Mouse (Mus musculus) T-helper 1 cell (primary cell): Measurements from ENCODE around the gene Mrm3.
"Not testable (repeated sequence)": the region's sequence is repeated elsewhere in the genome, so short reads cannot be mapped to it uniquely, and the experiment has no call there.

Experiments used
- in situ Hi-C: fragments of 300-600 bp; cut with MboI, MseI; formaldehyde crosslinking; loops from one replicate; pipeline ENCODE4 v1.15.1; 2025; ENCODE audit warnings: high pct_unique_total_duplicates

The Mrm3 gene

DNA sequence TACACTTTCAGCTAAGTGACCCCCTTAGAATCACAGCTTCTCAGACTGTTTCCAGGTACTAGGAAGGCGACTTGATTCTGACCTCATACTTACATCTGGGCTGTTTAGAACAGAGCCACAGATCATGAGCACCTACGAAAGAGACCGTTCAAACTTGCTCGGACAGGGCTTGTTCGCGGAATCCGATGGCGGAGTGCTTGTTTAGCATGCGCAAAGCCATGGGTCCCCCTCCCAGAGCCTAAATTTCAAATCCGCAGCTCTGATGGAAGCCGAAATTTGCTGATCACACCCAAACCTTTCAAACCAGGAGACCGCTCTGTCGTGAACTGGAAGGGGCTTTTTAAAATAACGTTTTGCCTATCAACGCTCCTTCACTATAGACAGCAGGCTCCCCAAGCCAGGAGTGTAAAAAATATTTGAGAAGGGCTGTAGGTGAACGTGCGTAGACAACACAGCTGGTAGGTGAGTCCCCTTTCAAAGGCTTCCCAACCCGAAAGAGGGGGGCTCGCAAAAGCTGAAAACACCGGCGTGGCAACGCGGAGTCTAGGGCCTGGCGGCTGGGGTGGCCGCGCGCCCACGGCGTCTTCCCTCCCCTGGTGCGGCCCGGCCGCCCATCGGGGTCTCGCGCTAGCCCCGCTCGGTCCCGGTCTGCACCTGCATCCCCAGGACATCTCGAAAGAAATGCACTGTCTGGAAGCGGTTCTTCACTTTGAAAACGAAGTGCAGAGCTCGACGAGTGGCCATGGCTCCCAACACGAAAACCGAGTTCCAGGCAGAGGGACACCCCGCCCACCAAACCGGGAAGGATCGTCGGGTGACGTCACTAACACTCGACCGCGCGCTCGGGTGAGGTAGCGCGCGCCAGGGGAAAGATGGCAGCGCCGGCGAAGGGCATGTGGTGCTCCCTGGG lies at the start of gene Mrm3, which contains the start of gene Glod4:
Gene Mrm3 (plus strand): TSS at position 815 of the 910 bp plus-strand sequence.
Gene Glod4 (minus strand): TSS at position 825 of the 910 bp plus-strand sequence.
- in situ Hi-C loops = no loop called here

DNA sequence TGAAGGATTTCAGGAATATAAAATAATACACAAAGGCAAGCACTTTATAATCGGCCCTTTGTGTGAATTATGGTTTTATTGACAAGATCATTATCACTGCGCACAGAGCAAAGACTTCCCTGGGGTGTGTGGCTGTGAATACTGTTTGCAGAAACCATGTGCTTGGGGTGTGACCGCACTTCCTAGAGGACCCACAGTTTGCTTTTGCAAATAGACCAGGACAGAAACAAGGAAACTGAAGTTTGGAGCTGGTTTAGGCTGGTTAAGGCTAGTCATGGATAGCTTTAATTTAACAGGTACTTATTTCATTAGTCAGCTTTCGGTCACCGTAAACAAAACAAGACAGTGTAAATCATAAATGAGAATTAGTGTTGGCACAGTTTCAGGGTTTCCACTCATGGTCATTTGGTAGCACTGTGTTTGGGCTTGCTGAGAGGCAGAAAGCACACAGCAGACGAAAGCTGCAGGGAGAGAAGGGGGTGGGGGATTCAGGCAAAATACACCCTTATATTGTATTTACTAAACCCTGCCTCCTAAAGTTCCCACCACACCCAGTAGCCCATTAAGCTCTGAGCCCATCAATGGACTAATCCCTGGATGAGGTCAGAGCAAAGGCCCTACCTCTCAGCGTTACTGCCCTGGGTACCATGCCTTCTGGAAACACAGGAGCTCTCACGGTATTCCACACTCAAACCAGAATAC lies 47.1 kb upstream of the Mrm3 start:
- in situ Hi-C loops = no loop called here

GRCm38 (mm10) chr11:76196977-76197469 lies 46.5 kb upstream of the Mrm3 start:
- in situ Hi-C loops = no loop called here

DNA sequence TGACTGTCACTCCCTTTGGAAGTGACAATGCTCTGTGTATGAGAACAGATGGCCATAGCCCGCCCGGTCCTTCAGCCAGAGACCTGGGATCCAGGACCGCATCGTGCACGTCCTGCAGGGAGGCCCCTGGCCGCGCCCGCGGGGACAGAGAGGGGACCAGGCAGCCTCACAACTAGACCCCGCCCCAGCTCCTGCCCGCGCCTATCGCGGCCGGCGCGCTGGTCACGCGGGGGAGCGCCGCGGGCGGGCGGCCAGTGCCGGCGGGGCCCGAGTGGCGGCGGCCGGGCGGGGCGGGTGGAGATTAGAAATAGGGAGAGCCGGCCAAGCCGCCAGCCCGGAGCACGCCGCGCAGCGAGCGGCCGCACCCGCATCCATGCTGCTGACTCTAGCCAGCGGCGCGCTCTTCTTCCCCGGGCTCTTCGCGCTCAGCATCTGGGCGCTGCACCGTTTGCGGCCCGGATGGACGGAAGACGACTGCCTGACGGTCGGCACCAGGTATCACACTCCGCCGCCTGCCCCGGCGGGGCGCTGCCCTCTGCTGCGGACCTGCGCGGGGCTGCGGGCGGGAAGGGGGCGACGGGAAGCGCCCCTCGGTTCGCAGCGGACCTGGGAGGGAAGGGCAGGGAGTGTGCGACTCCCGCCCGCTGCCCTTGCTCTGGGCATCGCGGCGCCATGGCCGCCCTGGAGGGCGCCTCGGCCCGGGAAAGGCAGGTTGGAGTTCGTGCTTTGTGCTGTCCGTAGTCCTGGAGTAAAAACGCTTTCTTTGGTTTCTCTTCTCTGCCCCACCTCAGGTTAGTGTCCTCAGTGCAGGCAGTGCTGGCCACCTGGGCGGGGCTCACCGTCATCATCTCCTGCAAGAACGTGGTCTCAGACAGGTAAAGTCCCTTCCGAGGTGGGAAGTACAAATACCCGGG lies 41.5 kb upstream of the Mrm3 start:
- in situ Hi-C loops = no loop called here

DNA sequence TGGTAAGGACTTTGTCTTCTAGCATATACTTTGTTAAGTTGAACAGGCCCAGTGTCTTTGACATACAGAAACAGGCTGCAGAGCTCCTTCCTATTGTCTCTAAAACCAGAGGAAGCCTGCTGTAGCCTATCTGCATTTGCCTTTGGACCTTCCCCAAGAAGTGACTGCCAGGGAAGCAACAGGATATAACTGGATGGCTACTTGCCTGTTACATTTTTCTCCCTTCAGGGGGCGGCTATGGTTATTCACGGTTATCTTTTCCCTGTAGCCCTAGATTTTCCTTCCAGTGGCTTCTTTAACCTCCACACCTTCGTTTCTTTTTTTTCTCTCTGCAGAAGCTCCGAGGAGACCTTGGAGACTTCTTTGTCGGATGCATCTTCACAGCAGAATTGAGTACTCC lies 36.7 kb upstream of the Mrm3 start:
- in situ Hi-C loops = no loop called here

DNA sequence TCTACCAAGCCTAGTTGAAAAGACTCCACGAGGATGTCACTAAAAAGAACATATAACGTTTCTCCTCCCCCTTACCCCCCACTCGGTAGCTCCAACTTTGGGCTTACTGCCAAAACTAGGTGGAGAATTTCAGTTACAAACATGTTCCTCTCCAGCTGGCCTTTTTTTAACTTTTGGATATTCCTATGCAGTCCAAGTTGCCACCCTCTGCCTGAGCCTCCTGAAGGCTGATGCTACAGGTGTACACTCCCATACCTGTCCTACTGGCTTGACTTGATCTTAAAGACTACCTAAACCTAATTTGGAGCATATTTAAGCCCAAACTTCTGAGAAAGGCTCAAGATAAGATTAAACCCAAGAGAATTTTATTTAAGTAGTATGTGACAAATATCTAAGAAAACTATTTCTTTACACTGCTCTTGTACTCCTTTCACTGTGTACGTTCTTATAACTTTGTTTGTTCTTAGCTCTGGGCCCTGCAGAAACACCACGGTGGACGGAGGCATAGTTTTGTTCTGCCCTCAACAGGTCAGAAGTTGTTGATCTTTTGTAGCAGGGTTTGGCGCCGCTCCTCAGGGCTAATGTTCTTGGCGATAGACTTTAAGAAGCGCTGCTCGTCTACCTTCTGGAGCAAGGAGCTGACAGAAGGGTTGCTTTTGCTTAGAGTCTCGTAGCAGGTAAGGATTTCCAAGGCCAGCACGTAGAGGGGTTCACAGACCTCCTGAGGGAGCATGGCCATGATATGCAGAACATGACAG lies 33.1 kb upstream of the Mrm3 start:
- in situ Hi-C loops = no loop called here

- in situ Hi-C loops = not testable (repeated sequence)
Observed at GRCm38 (mm10) chr11:76211595-76211994, 31.9 kb upstream of the Mrm3 start.

DNA sequence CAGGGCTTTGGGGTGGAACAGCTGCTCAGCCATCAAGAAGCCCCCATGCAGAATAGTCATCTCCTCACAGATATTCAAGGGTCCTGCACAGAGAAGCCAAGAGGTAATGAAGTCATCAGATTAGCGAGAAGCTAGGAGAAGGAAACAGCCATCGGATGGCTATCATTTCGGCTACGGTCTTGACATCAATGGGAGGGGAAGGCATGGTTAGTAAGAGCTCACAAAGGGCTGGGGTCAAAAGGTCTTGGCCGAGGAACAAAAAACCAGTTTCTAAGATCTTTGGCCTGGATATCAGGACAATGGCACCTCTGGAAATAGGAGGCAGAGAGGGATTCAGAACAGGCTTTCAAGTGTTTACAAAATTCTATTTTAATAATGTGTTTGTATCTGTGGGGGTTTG lies 29.7 kb upstream of the Mrm3 start:
- in situ Hi-C loops = no loop called here

DNA sequence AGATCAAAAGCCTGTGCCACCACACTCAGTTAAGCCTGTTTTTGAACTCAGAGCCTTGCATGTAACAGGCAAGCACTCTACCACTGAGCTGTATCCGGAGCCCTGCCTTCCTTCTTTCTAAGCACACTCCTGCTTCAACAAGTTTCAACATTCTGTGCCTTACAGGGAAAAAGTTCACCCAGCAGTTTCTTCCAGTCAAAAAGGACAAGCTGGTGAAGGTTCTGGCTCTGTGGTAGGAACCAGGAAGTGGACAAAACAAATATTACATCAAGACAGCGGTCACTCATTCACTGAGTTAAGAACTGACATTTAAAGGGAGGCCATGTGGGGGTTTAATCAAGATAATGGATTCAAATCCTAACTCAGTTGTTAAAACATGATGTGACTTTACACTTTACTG lies 28.5 kb upstream of the Mrm3 start:
- in situ Hi-C loops = no loop called here

- in situ Hi-C loops = no loop called here
Observed at GRCm38 (mm10) chr11:76216049-76216540, 27.4 kb upstream of the Mrm3 start.

DNA sequence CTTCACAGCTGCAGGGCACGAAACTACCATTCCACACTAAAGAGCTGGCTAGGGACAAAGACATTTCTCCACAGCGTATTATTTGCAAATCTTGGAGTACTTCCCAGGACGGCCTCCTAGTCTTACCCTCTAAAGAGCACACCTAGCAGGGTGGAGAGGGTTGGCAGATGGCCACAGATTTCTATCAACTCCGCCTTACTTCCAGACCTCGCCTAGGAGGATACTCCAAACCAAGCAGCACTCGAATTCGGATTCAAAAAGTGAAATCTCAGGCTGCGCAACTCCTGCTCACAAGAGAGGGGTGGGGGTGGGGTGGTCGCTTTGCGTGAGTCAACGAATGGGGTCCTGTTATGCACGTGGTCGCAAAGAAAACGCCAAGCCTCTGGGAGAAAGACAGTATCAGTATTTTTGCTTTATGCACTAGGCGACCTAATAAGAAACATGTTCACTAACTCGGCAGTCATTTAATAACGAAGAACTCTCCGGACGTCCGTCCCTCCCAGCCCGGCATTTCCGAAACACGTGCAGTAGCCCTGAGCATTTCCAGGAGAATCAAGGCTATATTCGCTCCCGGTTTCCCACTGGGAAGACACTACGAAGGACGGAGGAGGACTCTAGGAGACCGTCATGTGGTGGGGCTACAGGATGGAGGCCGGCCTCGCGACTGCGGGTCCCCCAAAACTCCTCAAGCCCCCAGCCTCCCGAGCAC lies 26.7 kb upstream of the Mrm3 start:
- in situ Hi-C loops = no loop called here

DNA sequence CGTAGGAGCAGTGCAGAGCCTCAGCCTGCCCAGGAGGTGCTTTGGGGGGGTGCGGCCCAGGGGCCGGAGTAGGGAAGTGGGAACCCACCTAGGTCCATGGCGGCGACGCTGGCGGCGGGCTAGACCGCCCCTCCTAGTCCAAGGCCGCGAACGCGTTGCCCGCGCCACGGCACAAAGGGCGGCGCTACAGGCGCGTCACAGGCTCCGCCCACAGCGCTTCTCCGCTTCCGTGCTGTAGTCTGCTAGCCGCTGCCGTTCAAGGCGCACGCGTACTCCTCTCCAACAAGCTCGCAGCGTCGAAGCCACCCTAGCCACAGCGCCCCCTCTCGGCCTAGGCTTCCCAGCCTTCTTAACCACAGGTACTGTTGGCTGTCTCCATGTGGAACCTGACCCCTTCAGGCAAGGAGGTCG lies 26.1 kb upstream of the Mrm3 start, which contains the start of the genes Dbil5 and Gemin4:
Gene Dbil5 (plus strand): TSS at position 219 of the 411 bp plus-strand sequence.
Gene Gemin4 (minus strand): TSS at position 275 of the 411 bp plus-strand sequence.
- in situ Hi-C loops = no loop called here

GRCm38 (mm10) chr11:76224631-76225030 lies 18.9 kb upstream of the Mrm3 start:
- in situ Hi-C loops = no loop called here

DNA sequence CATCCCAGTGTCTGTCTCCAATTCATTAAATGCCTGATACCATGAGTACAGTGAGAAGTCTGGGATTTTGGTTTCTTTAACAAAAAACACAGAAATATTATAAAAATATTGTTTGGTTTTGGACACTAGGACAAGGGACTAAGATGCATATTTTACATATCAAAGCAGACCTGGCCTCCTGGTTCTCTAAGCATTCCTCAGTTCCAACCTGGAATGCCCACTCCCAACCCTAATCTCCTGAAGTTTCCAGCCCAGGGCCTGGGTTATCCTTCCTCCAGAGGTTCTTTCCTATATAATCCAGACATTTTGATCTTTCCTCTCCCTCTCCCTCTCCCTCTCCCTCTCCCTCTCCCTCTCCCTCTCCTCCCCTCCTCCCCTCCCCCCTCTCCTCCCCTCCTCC lies 18.5 kb upstream of the Mrm3 start:
- in situ Hi-C loops = no loop called here

GRCm38 (mm10) chr11:76236136-76236535 lies 7.4 kb upstream of the Mrm3 start:
- in situ Hi-C loops = no loop called here

GRCm38 (mm10) chr11:76239750-76240149 lies 3.8 kb upstream of the Mrm3 start:
- in situ Hi-C loops = no loop called here

DNA sequence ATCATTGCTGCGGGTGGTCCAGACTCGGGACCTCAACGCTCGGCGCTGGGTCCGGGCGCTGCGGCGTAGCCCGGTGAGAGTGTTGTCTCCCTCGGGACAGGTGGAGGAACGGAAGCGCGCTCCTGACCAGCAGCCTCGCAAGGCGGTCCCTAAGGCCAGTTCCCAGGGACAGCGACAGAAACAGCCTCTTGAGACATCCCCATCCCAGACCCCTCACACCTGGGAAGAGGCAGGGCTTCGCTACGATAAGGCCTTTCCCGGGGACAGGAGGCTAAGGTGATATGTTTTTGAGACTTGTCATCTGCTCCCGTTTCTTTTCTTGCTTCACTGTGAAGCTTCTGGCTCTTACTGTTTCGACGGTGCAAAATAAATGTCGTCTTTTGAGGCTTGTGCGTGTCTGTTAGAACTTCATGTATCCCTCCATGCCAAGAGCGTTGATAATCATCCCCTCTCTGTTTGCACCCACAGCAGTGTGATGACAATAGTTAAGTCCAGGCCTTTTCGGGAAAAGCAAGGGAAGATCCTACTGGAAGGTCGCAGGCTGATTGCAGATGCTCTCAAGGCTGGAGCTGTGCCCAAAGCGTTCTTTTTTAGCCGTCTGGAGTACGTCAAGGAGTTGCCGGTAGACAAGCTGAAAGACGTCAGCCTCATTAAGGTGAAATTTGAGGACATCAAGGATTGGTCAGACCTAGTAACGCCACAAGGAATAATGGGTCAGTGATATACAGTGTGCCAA lies 464 bp downstream of the Mrm3 start:
- in situ Hi-C loops = no loop called here

GRCm38 (mm10) chr11:76246439-76246838 lies 2.9 kb downstream of the Mrm3 start:
- in situ Hi-C loops = no loop called here

DNA sequence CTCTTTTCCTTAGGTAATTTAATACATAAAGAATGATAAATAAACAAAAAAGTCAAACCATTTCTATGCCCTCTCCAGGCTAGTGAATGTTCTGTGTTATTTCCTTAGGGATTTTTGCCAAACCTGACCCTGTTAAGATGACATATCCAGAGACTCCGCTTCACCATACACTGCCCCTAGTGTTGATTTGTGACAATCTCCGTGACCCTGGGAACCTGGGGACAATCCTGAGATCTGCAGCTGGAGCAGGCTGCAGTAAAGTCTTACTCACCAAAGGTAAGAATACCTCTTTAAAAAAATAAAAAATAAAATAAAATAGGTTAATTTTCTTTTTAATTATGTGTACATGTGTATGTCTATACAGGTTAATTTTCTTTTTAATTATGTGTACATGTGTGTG lies 3.7 kb downstream of the Mrm3 start:
- in situ Hi-C loops = no loop called here
